Mouse (Mus musculus): ENCODE results near the gene Dusp13.

The Dusp13 gene

DNA sequence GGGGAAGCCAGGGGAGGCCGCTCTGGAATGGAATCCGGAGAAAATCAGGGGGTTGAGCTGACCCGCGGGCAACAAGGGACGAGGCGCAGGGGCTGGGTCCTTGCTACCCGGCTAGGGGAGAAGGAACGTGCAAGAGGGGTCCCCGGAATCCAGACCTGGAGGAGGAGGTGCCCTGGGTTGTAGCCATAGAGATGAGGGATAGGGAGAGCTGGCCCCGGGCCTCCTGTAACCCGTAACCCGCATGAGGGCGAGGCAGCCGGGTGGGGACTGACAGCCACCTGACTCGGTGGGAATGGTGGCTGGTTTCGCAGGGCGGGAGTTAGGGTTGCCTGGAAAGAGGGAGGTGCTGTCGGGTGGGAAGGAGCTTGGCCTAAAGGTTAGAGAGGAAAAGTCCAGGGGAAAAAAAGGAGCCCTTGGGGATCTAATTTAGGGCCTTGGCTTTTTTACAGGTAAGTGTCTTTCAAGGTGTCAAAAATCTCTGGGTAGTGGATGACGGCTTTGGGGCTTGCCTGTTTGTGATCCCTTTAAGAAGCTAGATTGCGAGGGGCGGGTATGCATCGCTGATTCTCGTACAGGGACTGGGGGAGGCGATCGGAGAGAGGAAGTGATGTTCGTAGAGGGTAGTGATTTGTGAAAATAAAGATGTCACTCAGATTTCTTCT lies at the start of gene Dusp13:
TSS of gene Dusp13 (minus strand) at position 301 of the 662 bp plus-strand sequence.
- peak in 1 of 2 experiments; percentile 52 for DNase-seq (ENCODE audit: low spot score in 2 of 2)

- DNase-seq (ENCODE audit: low spot score in 2 of 2), result no peak
Measured at GRCm38 (mm10) chr14:21800641-21801040, 49.7 kb upstream of the Dusp13 start.

DNA sequence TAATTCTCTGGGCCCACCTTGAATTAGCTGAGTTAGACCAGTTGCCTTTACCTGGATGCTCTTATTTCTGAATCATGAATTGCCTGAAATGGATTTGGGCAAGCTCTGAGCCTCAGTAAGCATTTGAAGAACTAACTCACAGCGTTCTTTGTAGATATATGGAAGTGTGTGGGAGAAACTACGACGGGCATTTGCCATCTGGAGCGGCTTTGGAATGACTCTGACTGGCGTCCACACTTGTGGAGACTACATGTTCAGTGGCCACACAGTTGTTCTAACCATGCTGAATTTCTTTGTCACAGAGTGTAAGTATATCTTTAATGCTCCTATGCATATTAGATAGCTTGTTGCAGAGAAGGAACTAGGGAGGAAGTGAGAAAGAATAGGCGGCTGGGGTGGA lies 41.3 kb upstream of the Dusp13 start:
- DNase-seq (ENCODE audit: low spot score in 2 of 2), result no peak

DNA sequence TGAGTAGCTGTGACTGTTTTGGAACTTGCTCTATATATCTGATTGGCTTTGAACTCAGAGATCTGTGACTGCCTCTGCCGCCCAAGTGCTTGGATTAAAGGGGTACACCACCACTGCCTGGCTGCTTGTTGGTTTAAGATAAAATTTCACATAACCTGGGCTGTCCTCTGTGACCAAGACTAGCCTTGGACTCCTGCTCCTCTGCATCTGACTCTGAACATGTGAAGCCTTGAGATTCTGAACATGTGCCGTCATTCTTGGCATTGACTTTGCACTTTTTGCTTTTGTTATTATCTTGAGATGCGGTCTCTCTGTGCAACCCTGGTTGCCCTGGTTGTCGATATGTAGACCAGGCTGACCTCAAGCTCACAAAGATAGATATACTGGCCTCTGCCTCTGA lies 40.7 kb upstream of the Dusp13 start:
- DNase-seq (ENCODE audit: low spot score in 2 of 2), result no peak

GRCm38 (mm10) chr14:21790585-21791251 lies 39.7 kb upstream of the Dusp13 start:
- no peak for DNase-seq (ENCODE audit: low spot score in 2 of 2)

- DNase-seq (ENCODE audit: low spot score in 2 of 2), result no peak
Measured at GRCm38 (mm10) chr14:21788121-21788520, 37.1 kb upstream of the Dusp13 start.

- no peak for DNase-seq (ENCODE audit: low spot score in 2 of 2)
Measured at GRCm38 (mm10) chr14:21787374-21787773, 36.4 kb upstream of the Dusp13 start.

DNA sequence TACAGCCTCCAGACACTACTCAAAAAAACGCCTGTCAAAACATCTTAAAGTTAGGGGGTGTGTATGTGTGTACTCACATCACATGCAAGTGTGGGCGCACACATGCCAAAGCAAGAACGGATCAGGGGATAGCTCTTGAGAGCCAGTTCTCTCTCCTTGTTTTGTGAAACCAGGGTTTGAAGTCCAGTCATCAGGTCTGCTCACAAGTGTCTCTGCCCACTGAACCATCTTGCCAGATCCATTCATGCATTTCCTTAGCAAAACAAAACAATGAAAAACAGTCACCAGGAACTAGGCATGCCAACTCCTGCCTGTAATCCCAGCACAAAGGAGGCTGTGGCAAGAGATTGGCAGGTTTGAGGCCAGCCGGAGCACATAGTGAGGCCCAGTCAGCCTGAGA lies 35.5 kb upstream of the Dusp13 start:
- DNase-seq (ENCODE audit: low spot score in 2 of 2), result no peak

- DNase-seq (ENCODE audit: low spot score in 2 of 2), result no peak
Measured at GRCm38 (mm10) chr14:21776201-21776600, 25.2 kb upstream of the Dusp13 start.

DNA sequence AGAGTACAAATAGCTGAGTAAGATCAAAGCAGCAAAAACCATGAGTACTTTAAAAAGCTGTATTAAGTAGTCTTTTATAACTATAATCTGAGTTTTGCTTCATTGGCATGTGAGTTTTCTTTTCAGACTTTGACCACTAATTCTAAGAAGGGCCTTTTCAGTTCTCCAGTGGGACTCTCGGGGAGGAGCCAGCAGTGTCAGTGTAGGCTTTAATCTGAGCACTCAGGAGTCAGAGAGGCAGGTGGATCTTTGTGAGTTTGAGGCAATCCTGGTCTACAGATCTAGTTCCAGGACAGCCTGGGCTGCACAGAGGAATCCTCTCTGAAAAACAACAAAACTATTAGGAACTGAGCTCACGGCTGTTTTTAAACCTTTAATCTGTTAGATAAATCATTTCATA lies 23.0 kb upstream of the Dusp13 start:
- no peak for DNase-seq (ENCODE audit: low spot score in 2 of 2)

DNA sequence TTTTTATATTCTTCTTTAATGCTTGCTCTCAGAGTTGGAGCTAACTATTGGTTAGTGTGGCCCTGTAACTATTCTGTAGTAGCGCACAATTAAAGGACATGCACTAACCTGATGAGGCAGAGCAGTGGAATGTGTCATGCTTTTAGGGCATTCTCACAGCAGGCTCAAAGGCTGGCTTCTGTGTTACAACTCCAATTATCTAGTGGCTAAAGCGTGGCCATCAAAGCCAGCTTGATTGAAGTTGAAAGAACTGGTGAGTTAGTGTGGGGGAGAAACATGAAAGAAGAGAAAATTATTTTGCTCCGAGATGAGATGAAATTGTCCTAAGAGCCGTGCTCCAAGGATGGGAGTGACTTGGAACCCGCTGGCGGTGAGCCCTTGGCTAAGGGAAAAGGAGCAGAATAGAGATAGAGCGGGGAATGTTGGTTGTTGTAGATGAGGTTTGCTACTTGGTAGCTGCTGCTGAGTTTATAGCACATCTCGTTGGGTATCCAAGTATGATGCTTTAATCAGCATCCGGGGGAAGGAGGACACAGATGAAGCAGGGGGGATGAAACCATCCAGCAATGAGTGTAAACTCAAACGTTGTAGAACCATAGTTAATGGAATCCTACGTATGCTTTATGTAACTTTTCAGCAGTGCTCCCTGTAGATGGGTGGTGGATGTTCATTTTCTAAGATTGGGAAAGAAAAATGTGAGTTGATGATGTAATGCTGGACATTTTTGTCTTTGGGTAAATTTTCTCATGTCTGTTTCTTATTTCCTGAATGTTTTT lies 21.7 kb upstream of the Dusp13 start:
- DNase-seq (ENCODE audit: low spot score in 2 of 2), result no peak

DNA sequence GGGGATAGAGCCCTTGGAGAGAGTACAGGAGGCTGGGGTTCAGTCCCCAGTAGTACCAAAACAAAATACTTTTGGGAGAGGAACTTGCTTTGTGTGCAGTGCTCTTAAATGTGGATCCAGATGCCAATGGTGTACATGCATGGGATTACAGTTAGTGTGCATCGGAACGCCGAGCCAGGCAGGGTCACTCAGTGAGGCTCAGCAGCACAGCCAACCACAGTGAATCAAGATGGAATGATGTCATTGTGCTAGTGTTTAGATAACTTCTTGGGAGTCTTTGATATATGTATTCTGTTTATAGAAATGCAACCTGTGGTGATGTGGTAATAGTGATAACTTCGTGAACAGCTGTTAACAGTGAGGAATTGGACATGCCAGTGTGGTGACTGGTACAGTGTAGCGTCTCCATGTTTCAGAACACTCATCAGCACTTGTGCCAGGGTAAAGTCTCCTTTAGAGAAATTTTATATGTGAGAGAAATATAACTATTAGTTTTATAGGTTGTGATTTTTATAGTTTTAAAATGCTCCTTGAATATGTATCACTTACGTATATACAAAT lies 15.5 kb upstream of the Dusp13 start:
- DNase-seq (ENCODE audit: low spot score in 2 of 2), result no peak

- DNase-seq (ENCODE audit: low spot score in 2 of 2), result no peak
Measured at GRCm38 (mm10) chr14:21765754-21766397, 14.9 kb upstream of the Dusp13 start.

DNA sequence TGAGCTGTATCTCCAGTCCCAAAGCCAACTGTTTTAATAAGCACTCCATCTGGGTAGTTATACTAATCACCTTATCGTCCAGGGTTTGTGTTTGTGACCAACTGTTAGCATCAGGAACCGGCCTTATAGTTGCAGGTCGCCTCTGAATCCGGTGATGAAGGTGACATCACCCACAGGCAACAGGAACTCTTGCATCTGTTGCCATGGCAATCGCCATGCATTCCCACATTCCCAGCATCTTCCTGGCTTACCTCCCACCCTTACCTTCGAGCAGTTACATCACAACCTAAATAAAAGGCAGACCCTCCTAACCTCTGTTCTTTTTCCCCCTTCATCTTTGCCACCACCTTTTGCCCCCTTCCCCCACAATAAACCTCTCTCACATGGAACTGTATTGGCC lies 13.7 kb upstream of the Dusp13 start:
- no peak for DNase-seq (ENCODE audit: low spot score in 2 of 2)

DNA sequence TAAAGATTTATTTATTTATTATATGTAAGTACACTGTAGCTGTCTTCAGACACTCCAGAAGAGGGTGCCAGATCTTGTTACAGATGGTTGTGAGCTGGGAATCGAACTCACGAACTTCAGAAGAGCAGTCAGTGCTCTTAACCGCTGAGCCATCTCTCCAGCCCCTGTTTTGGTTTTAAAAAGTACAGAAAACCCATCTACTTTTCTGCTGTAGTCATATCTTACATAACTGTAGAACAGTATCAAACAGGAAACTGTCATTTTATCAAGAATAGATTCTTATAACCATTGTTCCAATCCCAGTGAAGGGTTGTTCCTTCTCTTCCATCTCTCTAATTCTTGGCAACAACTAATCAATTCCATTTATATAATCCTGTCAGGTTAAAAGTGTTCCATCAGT lies 12.8 kb upstream of the Dusp13 start:
- no peak for DNase-seq (ENCODE audit: low spot score in 2 of 2)

GRCm38 (mm10) chr14:21761560-21761959 lies 10.6 kb upstream of the Dusp13 start:
- DNase-seq (ENCODE audit: low spot score in 2 of 2), result no peak

DNA sequence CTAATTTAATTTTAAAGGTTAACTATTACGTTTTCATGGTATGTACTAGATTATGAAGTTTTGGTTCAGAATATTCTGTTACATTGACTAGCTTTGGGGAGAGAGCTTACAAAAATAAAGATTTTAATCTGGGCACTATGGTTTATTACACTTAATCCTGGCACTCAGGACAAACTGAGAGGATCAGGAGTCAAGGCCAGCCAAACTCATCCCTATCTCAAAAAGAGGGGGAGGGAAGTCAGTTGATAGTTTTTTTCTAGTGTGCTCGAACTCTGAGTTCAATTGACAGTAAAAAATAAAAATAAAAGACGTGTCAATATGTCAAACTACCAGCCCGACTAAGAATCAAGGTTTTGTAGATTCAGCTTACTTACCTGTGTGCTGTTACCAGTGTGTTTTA lies 2.4 kb upstream of the Dusp13 start:
- no peak for DNase-seq (ENCODE audit: low spot score in 2 of 2)

DNA sequence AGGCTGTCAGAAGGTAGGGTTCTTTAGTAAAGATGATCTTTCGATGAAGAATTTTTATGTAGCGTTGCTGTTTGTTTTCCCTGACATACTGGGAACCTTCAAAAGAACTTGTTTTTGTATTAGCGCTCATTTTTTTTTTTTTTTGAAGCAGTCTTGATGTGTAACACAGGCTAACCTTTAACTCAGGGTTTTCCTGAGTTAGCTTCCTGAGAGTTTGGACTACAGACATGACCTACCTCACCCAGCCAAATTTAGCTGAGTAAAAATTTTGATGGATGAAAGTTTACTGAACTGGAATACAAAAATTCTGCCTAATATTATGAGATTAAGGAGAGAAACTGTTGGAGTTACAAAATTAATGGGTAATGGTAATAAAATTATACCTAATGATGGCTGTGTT lies 1.4 kb upstream of the Dusp13 start:
- DNase-seq (ENCODE audit: low spot score in 2 of 2), result no peak

DNA sequence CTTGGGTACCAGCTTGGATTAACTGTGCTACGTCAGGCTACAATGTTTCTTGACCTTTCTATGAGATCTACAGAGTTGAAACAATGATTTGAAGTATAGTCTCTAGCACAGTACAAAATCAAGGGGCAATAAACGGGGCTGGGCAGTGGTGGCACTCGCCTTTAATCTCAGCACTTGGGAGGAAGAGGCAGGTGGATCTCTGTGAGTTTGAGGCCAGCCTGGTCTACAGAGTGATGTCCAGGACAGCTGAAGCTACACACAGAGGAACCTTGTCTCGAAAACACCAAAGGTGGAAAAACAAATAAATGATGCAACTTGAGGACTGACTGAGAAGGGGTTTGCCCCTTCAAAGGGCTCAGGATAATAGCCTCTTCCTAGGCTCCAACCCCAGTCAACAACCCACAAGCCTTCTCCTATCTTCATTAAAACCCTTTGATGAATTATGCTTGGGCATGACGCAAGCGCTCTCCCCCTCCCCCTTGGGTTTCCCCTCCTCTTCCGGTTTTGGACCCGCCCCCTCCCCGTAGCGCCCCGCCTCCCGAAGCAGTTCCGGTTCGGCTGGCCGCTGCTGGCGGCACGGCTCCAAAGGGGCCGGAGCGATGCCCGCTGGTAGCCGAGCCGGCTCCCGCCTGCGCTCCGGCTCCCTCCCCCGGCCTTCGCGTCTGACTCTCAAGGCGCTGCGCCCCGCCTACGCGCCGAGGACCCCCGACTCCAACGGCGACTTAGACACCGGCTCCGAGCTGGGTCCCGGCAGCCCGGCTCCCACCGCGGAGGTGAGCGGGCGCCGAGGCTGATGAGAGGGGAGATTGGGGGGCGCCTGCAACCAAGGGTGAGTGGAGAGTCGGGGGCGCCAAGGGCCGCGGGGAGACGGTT lies 737 bp downstream of the Dusp13 start, which contains the start of gene Samd8:
TSS of gene Samd8 (plus strand) at position 524 of the 873 bp plus-strand sequence.
- peak; percentile 73 to 87 for DNase-seq (ENCODE audit: low spot score in 2 of 2)

DNA sequence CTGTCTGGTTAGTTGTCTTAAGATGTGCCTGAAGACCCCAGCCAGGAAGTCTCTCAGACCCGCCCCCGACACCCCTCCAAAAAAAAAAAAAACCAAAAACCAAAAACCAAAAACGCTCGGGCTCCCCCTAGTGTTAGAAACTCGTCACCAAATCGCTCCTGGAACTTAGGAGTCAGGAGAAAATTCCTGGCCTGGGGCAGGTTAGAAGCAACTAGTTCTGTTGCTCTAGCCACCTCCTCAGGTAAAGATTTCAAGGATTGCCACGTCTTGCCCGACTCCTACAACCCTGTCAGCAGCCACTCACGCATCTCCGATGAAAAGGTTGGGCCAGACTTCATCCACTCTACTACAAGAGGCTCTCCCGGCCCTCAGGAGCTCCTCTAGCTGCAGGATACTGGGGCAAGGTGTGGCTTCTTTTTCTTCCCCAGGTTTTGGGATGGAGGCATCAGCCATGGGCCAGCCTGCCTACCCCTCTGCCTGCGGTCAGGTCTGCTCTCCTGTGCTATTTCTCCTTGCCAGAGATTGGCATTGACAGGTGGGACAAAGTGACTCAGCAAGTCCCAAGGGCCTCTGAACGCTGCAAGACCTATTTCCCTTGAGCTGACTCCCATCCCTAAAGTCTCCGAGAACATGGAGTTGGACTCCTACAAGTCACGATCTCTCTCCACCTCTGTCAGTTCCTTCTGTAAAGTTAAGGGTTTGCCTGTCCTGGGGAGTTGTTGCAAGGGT lies 2.7 kb downstream of the Dusp13 start:
- DNase-seq (ENCODE audit: low spot score in 2 of 2), result peak in 1 of 2 experiments; percentile 57
